Mouse (Mus musculus) embryonic fibroblast, embryonic 13.5 days (primary cell): Measurements from ENCODE around the gene Il5.

Experiments
- CTCF ChIP-seq: IDR thresholded peaks from 2 replicates; pipeline ENCODE4 v1.5.1; 2011; ENCODE audit warnings: mild to moderate bottlenecking, control low read depth, low read length, moderate library complexity, borderline replicate concordance; ENCODE audit not compliant: insufficient read depth
- POLR2A ChIP-seq: IDR thresholded peaks from 2 replicates; pipeline ENCODE4 v1.6.1; 2011; ENCODE audit warnings: low read depth, mild to moderate bottlenecking, control low read depth, low read length, moderate library complexity

DNA sequence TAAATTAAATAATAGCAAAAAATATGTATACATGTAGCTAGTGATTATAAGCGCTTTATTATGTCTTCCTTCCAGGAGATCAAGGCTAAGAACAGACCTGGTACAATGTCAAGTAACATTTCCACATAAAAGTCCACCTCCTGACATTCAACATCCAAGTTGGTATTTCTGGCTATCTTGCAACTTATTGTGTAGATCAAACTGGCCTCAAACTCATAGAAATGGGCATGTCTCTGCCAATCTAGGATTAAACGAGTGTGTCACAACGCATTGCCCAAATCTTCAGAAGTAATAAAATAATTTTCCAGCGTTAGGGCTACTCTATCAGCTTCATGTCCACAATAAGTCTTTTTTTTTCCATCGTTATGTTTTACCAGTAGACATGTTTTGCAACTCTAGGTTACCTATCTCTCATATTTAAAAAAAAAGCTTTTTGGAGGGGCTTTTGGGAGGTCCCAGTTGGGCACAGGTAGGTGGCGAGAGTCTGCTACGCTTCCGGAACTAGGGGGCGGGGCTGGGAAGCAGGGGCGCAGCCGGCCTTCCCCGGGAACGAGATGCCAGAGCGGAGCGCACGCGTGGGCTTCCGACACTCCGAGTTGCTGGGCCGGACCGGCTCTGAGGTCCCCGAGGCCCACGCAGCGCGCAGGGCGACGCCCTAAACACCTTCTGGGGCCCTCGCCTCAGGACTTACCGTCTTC lies 14.2 kb upstream of the Il5 start:
- TF ChIP-seq POLR2A: peak; percentile 50; the same call in 1 of the 2 replicates
- no peak for TF ChIP-seq CTCF
